Mouse (Mus musculus) lung, adult 18-20 months (tissue): ENCODE measurements at regions not wholly inside any gene's neighbourhood (a gene's known extent, or its start where the extent isn't known, plus 50 kb on each side); places are given as distances from the start of the nearest gene placed in this dataset.

ENCODE experiments used
- DNase-seq, 2 experiments: peaks; one replicate each; pipeline ENCODE4 v3.0.0; 2022; ENCODE audit warnings: mixed read lengths in 2 of 2

GRCm38 (mm10) chr12:71743345-71743744 lies 87.5 kb upstream of the Daam1 start:
- no peak for DNase-seq

GRCm38 (mm10) chr12:71746011-71746410 lies 84.9 kb upstream of the Daam1 start:
- no peak for DNase-seq

- no peak for DNase-seq
Measured at GRCm38 (mm10) chr12:71747386-71747785, 83.5 kb upstream of the Daam1 start.

GRCm38 (mm10) chr12:71747831-71748368 lies 83.0 kb upstream of the Daam1 start:
- peak; percentile 9 to 13 for DNase-seq

DNA sequence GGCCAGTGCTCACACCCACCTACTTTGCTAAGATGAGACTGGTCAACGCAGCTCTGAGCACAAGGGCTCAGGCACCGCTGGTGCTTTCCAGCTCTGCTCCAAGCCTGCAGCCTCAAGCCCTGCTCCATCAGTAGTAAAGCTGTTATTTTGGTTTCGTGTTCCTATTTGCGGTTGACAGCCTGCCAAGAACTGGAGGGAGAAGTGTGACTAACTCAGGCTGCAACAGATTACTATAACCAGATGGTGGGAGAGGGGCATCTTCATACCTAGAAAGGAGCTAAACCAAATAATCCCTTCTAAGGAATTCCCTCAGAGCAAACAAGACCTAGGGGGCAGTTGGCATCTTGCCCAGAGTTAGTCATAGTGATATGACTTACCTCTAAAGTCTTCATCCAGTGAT lies 82.1 kb upstream of the Daam1 start:
- DNase-seq, result peak; percentile 39 to 43

GRCm38 (mm10) chr12:71749668-71750067 lies 81.2 kb upstream of the Daam1 start:
- no peak for DNase-seq

- DNase-seq, result no peak
Measured at GRCm38 (mm10) chr12:71752741-71753260, 78.1 kb upstream of the Daam1 start.

DNA sequence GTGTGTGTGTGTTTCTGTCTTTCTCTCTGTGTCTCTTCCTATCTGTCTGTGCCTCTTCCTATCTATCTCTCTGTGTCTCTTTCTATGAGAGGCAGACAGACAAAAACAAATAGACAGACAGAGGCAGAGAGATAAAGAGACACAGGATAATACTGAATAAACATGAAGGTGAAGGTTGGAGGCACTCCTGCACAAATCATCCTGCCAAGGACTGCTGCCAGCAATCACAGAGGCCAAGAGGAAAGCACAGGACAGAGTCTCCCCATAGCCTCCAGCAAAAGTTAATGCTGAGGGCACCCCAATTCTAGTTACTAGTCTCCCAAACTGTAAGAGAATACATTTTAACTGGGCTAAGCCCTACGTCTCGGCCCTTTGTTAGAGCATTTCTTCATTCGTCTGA lies 77.6 kb upstream of the Daam1 start:
- no peak for DNase-seq

- no peak for DNase-seq
Measured at GRCm38 (mm10) chr12:71763194-71763593, 67.7 kb upstream of the Daam1 start.

DNA sequence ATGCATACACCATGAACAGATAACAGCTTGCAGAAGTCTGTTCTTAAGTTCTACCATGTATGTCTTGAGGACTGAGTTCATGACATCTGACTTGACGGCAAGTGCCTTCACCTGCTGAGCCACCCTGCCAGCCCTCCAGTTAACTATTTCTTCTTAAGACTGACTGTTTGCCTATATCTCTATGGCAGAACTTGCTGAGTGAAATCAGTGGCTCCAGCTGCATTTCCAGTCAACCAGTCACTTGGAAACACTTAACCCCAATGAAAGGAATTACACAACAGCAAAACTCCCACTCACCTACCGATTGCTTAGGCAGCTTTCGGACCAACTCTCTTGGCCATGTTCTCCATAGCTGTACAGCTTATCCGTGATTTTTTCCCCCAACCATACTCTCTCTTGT lies 64.8 kb upstream of the Daam1 start:
- no peak for DNase-seq

GRCm38 (mm10) chr12:71766636-71767035 lies 64.2 kb upstream of the Daam1 start:
- no peak for DNase-seq

DNA sequence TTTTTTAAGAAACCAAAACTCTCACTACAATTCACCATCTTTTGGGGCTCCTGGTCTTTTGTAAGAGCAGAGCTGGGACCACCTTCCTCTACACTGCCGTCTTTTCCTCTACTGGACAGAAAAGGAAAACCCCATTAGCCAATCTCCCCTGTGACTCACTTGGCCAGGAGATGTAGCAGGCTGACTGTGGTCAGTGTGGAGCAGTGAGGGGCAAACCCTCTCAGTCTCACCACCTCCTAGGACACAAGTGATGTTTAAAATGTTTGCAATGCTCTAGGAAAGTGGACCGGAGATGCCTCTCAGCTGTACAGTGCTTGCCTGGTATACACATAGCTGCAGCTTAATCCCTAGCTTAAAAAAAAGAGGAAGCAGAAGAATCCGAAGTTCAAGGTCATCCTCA lies 63.0 kb upstream of the Daam1 start:
- DNase-seq, result no peak

GRCm38 (mm10) chr12:71768471-71768870 lies 62.4 kb upstream of the Daam1 start:
- DNase-seq, result peak; percentile 64 to 67

DNA sequence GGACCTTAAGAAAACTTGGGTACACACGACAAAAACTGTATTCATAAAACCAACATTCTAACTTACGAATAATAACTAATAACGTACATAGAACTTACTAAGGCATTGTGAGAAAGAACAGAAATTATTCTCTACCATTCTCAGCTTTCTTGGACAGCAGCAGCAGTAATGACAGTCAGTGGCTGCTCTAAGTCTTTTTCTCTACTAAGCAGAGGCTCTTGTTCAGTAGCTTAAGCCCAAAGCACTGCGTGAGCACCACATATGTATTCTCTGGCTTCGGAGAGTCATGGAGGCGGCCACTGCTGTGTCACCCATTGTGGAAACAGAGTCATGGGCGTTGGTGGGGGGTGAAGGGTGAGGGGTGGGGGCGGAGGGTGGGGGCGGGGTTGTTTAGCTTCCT lies 62.0 kb upstream of the Daam1 start:
- DNase-seq, result no peak

DNA sequence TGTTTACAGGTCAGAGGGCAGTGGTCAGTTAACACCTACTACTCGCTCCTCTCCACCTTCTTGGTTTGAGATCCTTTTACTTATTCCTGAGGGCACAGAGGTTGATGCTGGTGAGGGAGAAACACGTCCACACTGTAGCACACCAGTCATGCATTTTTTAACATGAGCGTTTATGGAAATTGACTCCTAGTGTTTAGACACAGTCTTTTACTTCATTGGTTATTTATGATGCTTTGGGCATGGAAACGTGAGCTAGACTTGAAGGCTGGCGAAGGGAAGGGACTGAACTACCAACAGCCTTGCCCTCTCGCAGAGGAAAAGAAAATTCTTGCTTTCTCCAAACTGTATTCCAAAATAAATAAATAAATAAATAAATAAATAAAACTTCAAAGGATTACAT lies 61.6 kb upstream of the Daam1 start:
- no peak for DNase-seq

DNA sequence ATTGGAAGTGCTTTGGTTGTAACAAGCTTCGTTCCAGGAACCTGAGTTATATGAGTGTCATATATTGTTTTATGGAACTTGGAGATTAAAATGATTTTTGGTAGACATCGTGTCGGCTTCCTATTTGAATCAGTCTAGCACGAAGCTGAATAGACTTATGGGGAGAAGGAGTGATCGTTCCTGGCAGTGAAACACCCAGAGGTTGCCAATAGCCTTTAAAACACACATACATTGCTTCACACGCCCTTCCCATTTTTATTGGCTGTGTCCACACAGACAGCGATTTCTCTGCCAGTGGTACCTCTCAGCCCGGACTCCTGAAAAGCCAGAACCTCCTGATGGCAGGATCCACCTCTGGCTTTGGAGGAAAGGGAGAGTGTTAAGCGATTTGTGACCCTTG lies 57.0 kb upstream of the Daam1 start:
- DNase-seq, result no peak

DNA sequence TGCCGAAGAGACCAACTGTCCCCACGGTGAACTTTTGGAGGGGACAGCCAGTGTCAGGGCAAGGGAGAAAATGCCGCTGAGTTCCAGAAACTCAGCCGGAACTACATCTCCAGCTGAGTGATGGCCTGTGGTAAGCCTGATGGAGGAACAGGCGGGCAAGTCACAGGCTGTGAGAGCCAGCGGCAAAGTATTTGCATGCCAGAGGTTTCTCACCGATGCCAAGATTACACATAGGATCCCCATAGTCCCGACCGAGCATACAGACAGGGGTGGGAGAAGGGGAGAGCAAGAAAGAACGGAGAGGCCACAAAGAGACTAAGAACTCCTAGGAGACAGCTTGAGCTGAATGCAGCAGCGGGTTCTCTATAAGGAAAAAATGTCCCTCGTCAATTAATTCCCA lies 55.8 kb upstream of the Daam1 start:
- DNase-seq, result no peak

DNA sequence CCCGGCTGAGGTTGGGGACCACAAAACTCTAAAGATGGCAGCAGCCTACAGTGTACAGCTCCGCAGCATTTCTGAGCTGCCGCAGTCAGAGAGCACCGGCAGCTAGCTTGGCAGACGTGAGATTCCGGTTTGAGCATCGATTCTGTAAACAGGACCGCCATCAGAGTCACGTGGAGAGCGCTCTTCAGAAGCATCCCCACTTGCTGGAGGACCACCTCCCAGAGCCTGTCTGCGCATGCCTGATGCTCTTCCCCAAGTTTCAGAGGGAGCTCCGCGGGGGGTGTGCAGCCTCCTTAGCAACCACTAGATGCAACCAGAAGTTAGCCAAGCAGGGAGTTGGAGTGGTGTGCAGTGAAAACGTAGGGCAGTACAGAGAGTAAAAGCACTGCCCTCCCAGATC lies 52.7 kb upstream of the Daam1 start:
- DNase-seq, result peak in 1 of 2 experiments; percentile 13

DNA sequence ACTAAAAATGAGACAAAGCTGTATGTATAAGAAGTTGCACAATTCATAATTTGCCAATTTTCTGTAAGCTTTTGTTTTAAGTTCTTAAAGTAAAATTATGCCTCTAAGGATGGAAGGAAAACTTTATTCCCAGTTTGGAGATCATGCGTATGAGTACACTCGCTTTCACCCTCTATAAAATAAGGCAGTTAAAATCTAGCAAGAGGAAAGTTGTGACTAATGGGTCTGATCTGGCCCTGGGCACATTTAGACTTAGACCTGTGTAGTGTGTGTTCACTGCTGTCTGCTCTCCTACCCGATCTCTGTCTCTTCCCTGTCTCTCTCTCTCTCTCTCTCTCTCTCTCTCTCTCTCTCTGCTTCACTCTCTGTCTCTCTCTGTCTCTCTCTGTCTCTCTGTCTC lies 51.9 kb upstream of the Daam1 start:
- no peak for DNase-seq

GRCm38 (mm10) chr12:71779418-71779817 lies 51.5 kb upstream of the Daam1 start:
- no peak for DNase-seq
